Mouse (Mus musculus): ENCODE data around the gene Pus3.

GRCm38 (mm10) chr9:35564536-35565240 is 6.3 kb downstream of the Pus3 start:
- TF ChIP-seq CTCF (IDR thresholded peaks at IDR 0.05; ENCODE audit: low read depth) (no peak), EP300 (IDR thresholded peaks at IDR 0.05; ENCODE audit: low read depth) (no peak)
